In the genomic region with DNA sequence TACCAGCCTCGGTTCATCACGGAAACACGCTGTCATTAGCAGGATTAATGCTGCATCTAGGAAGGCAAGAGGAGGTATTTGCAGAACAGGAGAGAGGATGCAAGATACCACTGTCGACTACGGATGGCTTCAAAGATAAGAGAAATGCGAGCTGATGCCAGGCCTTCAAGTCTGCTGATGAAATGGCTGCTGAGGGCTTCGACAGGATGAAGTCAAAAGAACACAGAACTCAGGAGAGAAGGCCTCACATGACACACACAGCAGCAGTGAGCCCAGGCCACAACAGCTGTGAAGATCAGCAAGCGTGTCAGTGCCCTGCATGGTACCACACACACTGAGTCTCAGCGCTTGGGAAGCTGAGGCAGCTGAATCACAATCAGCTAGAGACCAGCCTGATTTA, we compare ENCODE assay signal across 27 mouse cellular contexts. TPM values are rescaled to one million over a fixed set of nuclear protein-coding genes. Genes with fewer than 3 reads are reported as not detected.
A peak's percentile ranks its signal among the peaks of the same experiment; 100 is the strongest.
DNase-seq lines count a peak whose midpoint lies in the region; ATAC-seq and TF ChIP-seq lines count a peak whose summit lies in the region.
"Had no signal": no experiment of that assay in that cellular context is flagged by ENCODE, and none has a peak within 500 bp of the region (broad histone marks: within the 10 kb centered on the region; RNA-seq: fewer than 3 reads in every experiment).

No protein-coding gene starts in this region.

- no peak for TF ChIP-seq POLR2A in thymus, adult 2 months (IDR thresholded peaks at IDR 0.05; ENCODE audit: control insufficient read depth, extremely low read depth, insufficient read depth, low read length, poor library complexity)

- peak; percentile 66 for ATAC-seq in liver, embryonic 12.5 days
- ATAC-seq in liver, embryonic 11.5 days (replicated peaks; ENCODE audit: low FRiP score) = no peak; the same call in 1 of the 2 replicates
- ATAC-seq in liver, embryonic 15.5 days (ENCODE audit: insufficient read depth) = peak; percentile 43; the same call in 1 of the 2 replicates
- peak; percentile 39 for ATAC-seq in megakaryocyte-erythroid progenitor cell, adult 5-6 weeks (replicated peaks; ENCODE audit: low FRiP score, low TSS enrichment, poor library complexity, severe bottlenecking)
- ATAC-seq in lung, postnatal 0 days = no peak
- ATAC-seq: activated CD4-positive, CD25-positive, alpha-beta regulatory T cell, adult 4 months; forebrain, embryonic 14.5 days; forebrain, postnatal 0 days; hindbrain, embryonic 16.5 days had no signal

- H3K36me3 ChIP-seq in liver, embryonic 12.5 days = peaks cover 59% of the 10 kb centered on the region
- H3K36me3 ChIP-seq in liver, embryonic 11.5 days (ENCODE audit: control insufficient read depth, insufficient read depth, low read length) = peaks cover 8% of the 10 kb centered on the region
- H3K36me3 ChIP-seq in liver, embryonic 15.5 days (replicated peaks) = peaks cover 32% of the 10 kb centered on the region
- H3K36me3 ChIP-seq in thymus, adult 2 months (ENCODE audit: control insufficient read depth, insufficient read depth, low read length) = no peaks in the 10 kb centered on the region
- H3K36me3 ChIP-seq in lung, postnatal 0 days (ENCODE audit: insufficient read depth, low read length) = 0 out of 2 replicates have a peak, but pooled peaks cover 6% of the 10 kb centered on the region

- H3K4me3 ChIP-seq in liver, embryonic 12.5 days = no peak overlapping the region
- no peak overlapping the region for H3K4me3 ChIP-seq in liver, embryonic 11.5 days (ENCODE audit: low read depth, low read length)
- no peak overlapping the region for H3K4me3 ChIP-seq in liver, embryonic 15.5 days (replicated peaks)
- H3K4me3 ChIP-seq in thymus, adult 2 months (ENCODE audit: control insufficient read depth, insufficient read depth, low read length) = no peak overlapping the region
- H3K4me3 ChIP-seq in lung, postnatal 0 days (ENCODE audit: low read depth, low read length) = no peak overlapping the region
- H3K4me3 ChIP-seq: heart, embryonic 12.5 days; heart, embryonic 15.5 days; hindbrain, embryonic 10.5 days; hindbrain, embryonic 13.5 days had no signal

- no peaks in the 10 kb centered on the region for H3K27me3 ChIP-seq in liver, embryonic 12.5 days (replicated peaks)
- no peaks in the 10 kb centered on the region for H3K27me3 ChIP-seq in liver, embryonic 11.5 days (replicated peaks; ENCODE audit: control insufficient read depth, insufficient read depth, low read length)
- no peaks in the 10 kb centered on the region for H3K27me3 ChIP-seq in liver, embryonic 15.5 days
- no peaks in the 10 kb centered on the region for H3K27me3 ChIP-seq in thymus, adult 2 months (ENCODE audit: control insufficient read depth, insufficient read depth, low read length)
- no peaks in the 10 kb centered on the region for H3K27me3 ChIP-seq in lung, postnatal 0 days (replicated peaks; ENCODE audit: insufficient read depth, low read length)
- H3K27me3 ChIP-seq: CH12.LX; heart, embryonic 12.5 days; heart, embryonic 15.5 days; hindbrain, embryonic 13.5 days had no signal

- peaks cover 37% of the 10 kb centered on the region for H3K4me1 ChIP-seq in liver, embryonic 12.5 days
- H3K4me1 ChIP-seq in liver, embryonic 11.5 days (replicated peaks; ENCODE audit: control insufficient read depth, insufficient read depth, low read length) = peaks cover 3% of the 10 kb centered on the region; the same call in 1 of the 2 replicates
- H3K4me1 ChIP-seq in liver, embryonic 15.5 days (replicated peaks) = peaks cover 24% of the 10 kb centered on the region
- H3K4me1 ChIP-seq in thymus, adult 2 months (replicated peaks; ENCODE audit: control insufficient read depth, insufficient read depth, low read length) = peaks cover 5% of the 10 kb centered on the region; the same call in 1 of the 2 replicates
- H3K4me1 ChIP-seq in lung, postnatal 0 days (ENCODE audit: insufficient read depth, low read depth, low read length) = no peaks in the 10 kb centered on the region
- H3K4me1 ChIP-seq: heart, embryonic 15.5 days; hindbrain, embryonic 10.5 days; hindbrain, embryonic 13.5 days had no signal

- TF ChIP-seq EP300 in lung, postnatal 0 days (IDR thresholded peaks at IDR 0.05) = no peak

- H3K4me2 ChIP-seq in liver, embryonic 12.5 days = no peak overlapping the region
- no peak overlapping the region for H3K4me2 ChIP-seq in liver, embryonic 11.5 days
- no peak overlapping the region for H3K4me2 ChIP-seq in liver, embryonic 15.5 days
- H3K4me2 ChIP-seq in lung, postnatal 0 days (replicated peaks; ENCODE audit: low read depth, low read length) = no peak overlapping the region
- H3K4me2 ChIP-seq: heart, embryonic 12.5 days; heart, embryonic 15.5 days; hindbrain, embryonic 13.5 days had no signal

- WGBS in liver, embryonic 12.5 days (ENCODE audit: insufficient replicate concordance) = 47% methylated on average over 9 of the region's 9 CpGs
- 61% methylated on average over 9 of the region's 9 CpGs for WGBS in liver, embryonic 11.5 days
- WGBS in liver, embryonic 15.5 days (ENCODE audit: insufficient replicate concordance) = 38% methylated on average over 9 of the region's 9 CpGs
- 91% methylated on average over 9 of the region's 9 CpGs for WGBS in thymus, adult 2 months
- 81% methylated on average over 9 of the region's 9 CpGs for WGBS in lung, postnatal 0 days

- H3K27ac ChIP-seq in liver, embryonic 12.5 days = no peak overlapping the region
- H3K27ac ChIP-seq in liver, embryonic 11.5 days (ENCODE audit: low read depth, low read length) = no peak overlapping the region
- no peak overlapping the region for H3K27ac ChIP-seq in liver, embryonic 15.5 days (replicated peaks)
- H3K27ac ChIP-seq in thymus, adult 2 months (ENCODE audit: control insufficient read depth, insufficient read depth, low read length) = no peak overlapping the region
- H3K27ac ChIP-seq in lung, postnatal 0 days (ENCODE audit: low read length) = no peak overlapping the region
- H3K27ac ChIP-seq: heart, embryonic 15.5 days; hindbrain, embryonic 10.5 days; hindbrain, embryonic 13.5 days had no signal

- no peaks in the 10 kb centered on the region for H3K9me3 ChIP-seq in liver, embryonic 12.5 days (replicated peaks)
- no peaks in the 10 kb centered on the region for H3K9me3 ChIP-seq in liver, embryonic 11.5 days (ENCODE audit: control insufficient read depth, low read length)
- no peaks in the 10 kb centered on the region for H3K9me3 ChIP-seq in liver, embryonic 15.5 days (replicated peaks)
- no peaks in the 10 kb centered on the region for H3K9me3 ChIP-seq in lung, postnatal 0 days (ENCODE audit: low read length)
- H3K9me3 ChIP-seq: heart, embryonic 12.5 days; heart, embryonic 15.5 days; hindbrain, embryonic 10.5 days; hindbrain, embryonic 13.5 days had no signal

- DNase-seq in liver, embryonic 11.5 days (ENCODE audit: low spot score) = no peak
- DNase-seq in A20 (ENCODE audit: low read depth, low spot score) = peak; percentile 27
- no peak for DNase-seq in thymus, adult 2 months
- DNase-seq in right cerebral cortex, adult 18-20 months = no peak
- DNase-seq in lung, postnatal 0 days (ENCODE audit: low spot score) = no peak
- DNase-seq: adrenal gland, adult 8-10 months; adrenal gland, postnatal 25 days; B cell, adult 2 months; cerebellum, adult 11-12 months; cerebellum, adult 8-10 months; cerebellum, postnatal 10 days; forebrain, postnatal 0 days; gastrocnemius, postnatal 25 days; heart, adult 18-20 months; heart, postnatal 10 days; heart, postnatal 36 days had no signal

- no peak overlapping the region for H3K9ac ChIP-seq in liver, embryonic 12.5 days
- no peak overlapping the region for H3K9ac ChIP-seq in liver, embryonic 11.5 days (ENCODE audit: low read depth, low read length)
- H3K9ac ChIP-seq in liver, embryonic 15.5 days = no peak overlapping the region
- no peak overlapping the region for H3K9ac ChIP-seq in lung, postnatal 0 days (replicated peaks; ENCODE audit: low read depth)
- H3K9ac ChIP-seq: forebrain, postnatal 0 days; heart, embryonic 12.5 days; heart, embryonic 15.5 days; hindbrain, embryonic 13.5 days had no signal

- TF ChIP-seq CTCF in thymus, adult 2 months (IDR thresholded peaks at IDR 0.05; ENCODE audit: borderline replicate concordance, control insufficient read depth, extremely low read depth, insufficient read depth, low read length, poor library complexity) = no peak
- no peak for TF ChIP-seq CTCF in lung, postnatal 0 days (IDR thresholded peaks at IDR 0.05)

RNA-seq across cellular contexts. Expression of a gene that starts 11.3 kb away (rescaled TPM):
- 15.1 and 16.7 TPM in 2 replicates for polyA plus RNA-seq in liver, embryonic 12.5 days (2016; fragmentation: Nextera tagmentation; extraction: Ambion mirVana)
- 20.7 and 21.6 TPM in 2 replicates for polyA plus RNA-seq in liver, embryonic 11.5 days (2014; fragmentation: Nextera tagmentation; extraction: Ambion mirVana)
- polyA plus RNA-seq in liver, embryonic 15.5 days (2015; fragmentation: Nextera tagmentation; extraction: Ambion mirVana) = 9.2 and 10.0 TPM in 2 replicates
- 15.1 and 16.2 TPM in 2 replicates for total RNA-seq in megakaryocyte-erythroid progenitor cell, adult 5-6 weeks (2014; fragmentation: Nextera tagmentation)
- 10.9 and 11.2 TPM in 2 replicates for total RNA-seq in megakaryocyte-erythroid progenitor cell, adult 5-6 weeks (2017)
- 14.1 and 15.2 TPM in 2 replicates for polyA plus RNA-seq in thymus, adult 2 months (2012; rRNA removed)
- 13.4 and 18.3 TPM in 2 replicates for polyA plus RNA-seq in lung, postnatal 0 days (2015; fragmentation: Nextera tagmentation; extraction: Ambion mirVana)

RNA-seq across cellular contexts. Expression of a gene that starts 50.8 kb away (rescaled TPM):
- 65.3 and 68.4 TPM in 2 replicates for polyA plus RNA-seq in liver, embryonic 12.5 days (2016; fragmentation: Nextera tagmentation; extraction: Ambion mirVana)
- polyA plus RNA-seq in liver, embryonic 11.5 days (2014; fragmentation: Nextera tagmentation; extraction: Ambion mirVana) = 69.4 and 87.7 TPM in 2 replicates
- 33.8 and 34.6 TPM in 2 replicates for polyA plus RNA-seq in liver, embryonic 15.5 days (2015; fragmentation: Nextera tagmentation; extraction: Ambion mirVana)
- total RNA-seq in megakaryocyte-erythroid progenitor cell, adult 5-6 weeks (2014; fragmentation: Nextera tagmentation) = 39.0 and 40.3 TPM in 2 replicates
- total RNA-seq in megakaryocyte-erythroid progenitor cell, adult 5-6 weeks (2017) = 22.4 and 23.8 TPM in 2 replicates
- polyA plus RNA-seq in thymus, adult 2 months (2012; rRNA removed) = 35.4 and 51.1 TPM in 2 replicates
- 22.3 and 28.3 TPM in 2 replicates for polyA plus RNA-seq in lung, postnatal 0 days (2015; fragmentation: Nextera tagmentation; extraction: Ambion mirVana)

Comparison
In these comparisons a context has a peak if more than half of its experiments do, and no peak if none do; other contexts are left out.
1. ATAC-seq: peak in liver, embryonic 12.5 days (single experiment), liver, embryonic 15.5 days (single experiment) and megakaryocyte-erythroid progenitor cell, adult 5-6 weeks (single experiment); none in liver, embryonic 11.5 days (single experiment) and lung, postnatal 0 days (single experiment).